Mouse (Mus musculus) small intestine, adult 2 months (tissue): ENCODE measurements around the gene Grip2. TPM values are rescaled to one million over a fixed set of nuclear protein-coding genes. Genes with fewer than 3 reads are reported as not detected.

Experiments
- H3K27ac ChIP-seq: fragments of 200-500 bp; 2 replicates; pipeline ENCODE4 v1.5.1; 2012; ENCODE audit warnings: low read depth, low read length, control low read depth, inconsistent platforms; ENCODE audit not compliant: insufficient read depth
- H3K27me3 ChIP-seq: fragments of 200-500 bp; 2 replicates; pipeline ENCODE4 v1.6.1; 2012; ENCODE audit warnings: mild to moderate bottlenecking, moderate library complexity, low read length, inconsistent platforms; ENCODE audit not compliant: control insufficient read depth, insufficient read depth
- H3K36me3 ChIP-seq: fragments of 200-500 bp; 2 replicates; pipeline ENCODE4 v1.6.1; 2012; ENCODE audit warnings: mild to moderate bottlenecking, low read length, control low read depth, inconsistent platforms; ENCODE audit not compliant: control insufficient read depth, insufficient read depth
- H3K4me1 ChIP-seq: fragments of 200-500 bp; 2 replicates; pipeline ENCODE4 v1.6.1; 2012; ENCODE audit warnings: low read length, inconsistent platforms, mixed read lengths; ENCODE audit not compliant: control insufficient read depth, insufficient read depth, insufficient read length
- H3K4me3 ChIP-seq: fragments of 200-500 bp; 2 replicates; pipeline ENCODE4 v1.5.1; 2012; ENCODE audit warnings: low read depth, mild to moderate bottlenecking, control low read depth, inconsistent platforms, low read length, moderate library complexity
- CTCF ChIP-seq: fragments of 200-500 bp; IDR thresholded peaks from 2 replicates; pipeline ENCODE4 v1.5.1; 2012; ENCODE audit warnings: low read depth, mild to moderate bottlenecking, control low read depth, inconsistent platforms, low read length, moderate library complexity, mixed read lengths; ENCODE audit not compliant: insufficient replicate concordance, insufficient read length; ENCODE audit errors: extremely low read depth
- POLR2A ChIP-seq: fragments of 200-500 bp; IDR thresholded peaks from 2 replicates; pipeline ENCODE4 v1.6.1; 2012; ENCODE audit warnings: low read depth, mild to moderate bottlenecking, control low read depth, inconsistent platforms, low read length, moderate library complexity
- WGBS: fragments of 180-500 bp; shearing (Covaris S2); methylation state at CpG from one replicate; pipeline ENCODE4 v1.1.7; 2018; 5-methylcytosine and 5-hydroxymethylcytosine counted together
- polyA plus RNA-seq: library from polyadenylated mRNA; depleted of rRNA; stranded (reverse); fragments of >200 nt; gene quantifications from 2 replicates; pipeline ENCODE4 v1.2.3, GENCODE M21; 2012

The Grip2 gene
- polyA plus RNA-seq, 1 experiment, result 0.82 TPM

- TF ChIP-seq CTCF (no peak), POLR2A (no peak)
- Histone ChIP-seq H3K4me3 (no peak overlapping the region), H3K27me3 (no peaks in the 10 kb centered on the region), H3K4me1 (no peaks in the 10 kb centered on the region), H3K27ac (no peak overlapping the region), H3K36me3 (peaks cover 60% of the 10 kb centered on the region)
- 85% methylated on average over 4 of the region's 4 CpGs for WGBS
Observed at GRCm38 (mm10) chr6:91720588-91721214, 106.3 kb downstream of the Grip2 start.

GRCm38 (mm10) chr6:91719865-91720533, 107.1 kb downstream of the Grip2 start:
- Histone ChIP-seq H3K36me3 (peaks cover 62% of the 10 kb centered on the region), H3K27me3 (no peaks in the 10 kb centered on the region), H3K27ac (no peak overlapping the region), H3K4me3 (no peak overlapping the region), H3K4me1 (no peaks in the 10 kb centered on the region)
- TF ChIP-seq CTCF (no peak), POLR2A (no peak)
- 56% methylated on average over 9 of the region's 9 CpGs for WGBS

- WGBS, result 62% methylated on average over 6 of the region's 6 CpGs
- no peaks in the 10 kb centered on the region for H3K27me3 ChIP-seq
- peaks cover 59% of the 10 kb centered on the region for H3K36me3 ChIP-seq
- no peak overlapping the region for H3K27ac ChIP-seq
- TF ChIP-seq POLR2A (no peak), CTCF (no peak)
- H3K4me1 ChIP-seq, result peaks cover 2% of the 10 kb centered on the region; the same call in 1 of the 2 replicates
- no peak overlapping the region for H3K4me3 ChIP-seq
Observed at GRCm38 (mm10) chr6:91719042-91719747, 107.9 kb downstream of the Grip2 start.

- WGBS, result 84% methylated on average over 3 of the region's 3 CpGs
- no peak overlapping the region for H3K27ac ChIP-seq
Observed at GRCm38 (mm10) chr6:91718603-91719002, 108.4 kb downstream of the Grip2 start.

GRCm38 (mm10) chr6:91718067-91718466, 109.0 kb downstream of the Grip2 start:
- whole genome bisulfite sequencing, result 92% methylated on average over 2 of the region's 2 CpGs
- Histone ChIP-seq H3K4me3 (no peak overlapping the region), H3K36me3 (peaks cover 56% of the 10 kb centered on the region), H3K4me1 (peaks cover 8% of the 10 kb centered on the region), H3K27me3 (no peaks in the 10 kb centered on the region), H3K27ac (no peak overlapping the region)
- TF ChIP-seq CTCF (no peak), POLR2A (no peak)

More at GRCm38 (mm10) chr6:91718603-91719002, 108.4 kb downstream of the Grip2 start:
- H3K4me3 ChIP-seq, result no peak overlapping the region
- H3K36me3 ChIP-seq, result peaks cover 56% of the 10 kb centered on the region
- TF ChIP-seq CTCF (no peak), POLR2A (no peak)
- peaks cover 4% of the 10 kb centered on the region for H3K4me1 ChIP-seq
- no peaks in the 10 kb centered on the region for H3K27me3 ChIP-seq

GRCm38 (mm10) chr6:91715988-91716810, 110.9 kb downstream of the Grip2 start:
- H3K36me3 ChIP-seq, result peaks cover 52% of the 10 kb centered on the region
- WGBS, result 64% methylated on average over 6 of the region's 6 CpGs
- H3K27me3 ChIP-seq, result no peaks in the 10 kb centered on the region
- no peak overlapping the region; the same call in 1 of the 2 replicates for H3K27ac ChIP-seq
- peaks cover 24% of the 10 kb centered on the region for H3K4me1 ChIP-seq
- no peak overlapping the region for H3K4me3 ChIP-seq
- TF ChIP-seq POLR2A (no peak), CTCF (no peak)
